Mouse (Mus musculus) lung, embryonic 15.5 days (tissue): Measurements from ENCODE around the gene Nudt2. TPM values are rescaled to one million over a fixed set of nuclear protein-coding genes. Genes with fewer than 3 reads are reported as not detected.

Experiments
- ATAC-seq: fragments of 200-750 bp; cut with Nextera tagmentation; 2 replicates; pipeline ENCODE4 v1.8.0; 2017; ENCODE audit warnings: moderate number of reproducible peaks, borderline replicate concordance; ENCODE audit not compliant: low FRiP score, low TSS enrichment; ENCODE audit errors: extremely low read depth
- H3K27ac ChIP-seq: fragments of 300-500 bp; sonication (generic); 2 replicates; pipeline ENCODE4 v1.5.1; 2015; ENCODE audit warnings: moderate library complexity, mild to moderate bottlenecking, inconsistent platforms
- H3K27me3 ChIP-seq: fragments of 300-500 bp; sonication (generic); 2 replicates; pipeline ENCODE4 v1.6.1; 2015; ENCODE audit warnings: inconsistent platforms
- H3K36me3 ChIP-seq: fragments of 300-500 bp; sonication (generic); 2 replicates; pipeline ENCODE4 v1.6.1; 2015; ENCODE audit warnings: inconsistent platforms
- H3K4me1 ChIP-seq: fragments of 300-500 bp; sonication (generic); 2 replicates; pipeline ENCODE4 v1.6.1; 2015; ENCODE audit warnings: inconsistent platforms
- H3K4me2 ChIP-seq: fragments of 300-500 bp; sonication (generic); 2 replicates; pipeline ENCODE4 v1.6.1; 2015; ENCODE audit warnings: inconsistent platforms, mild to moderate bottlenecking, moderate library complexity
- H3K4me3 ChIP-seq: fragments of 300-500 bp; sonication (generic); 2 replicates; pipeline ENCODE4 v1.5.1; 2015; ENCODE audit warnings: mild to moderate bottlenecking, inconsistent platforms
- H3K9ac ChIP-seq: fragments of 300-500 bp; sonication (generic); 2 replicates; pipeline ENCODE4 v1.6.1; 2015; ENCODE audit warnings: inconsistent platforms
- H3K9me3 ChIP-seq: fragments of 300-500 bp; sonication (generic); 2 replicates; pipeline ENCODE4 v1.6.1; 2016; ENCODE audit warnings: inconsistent platforms
- WGBS: fragments of 180-500 bp; shearing (Covaris S2); methylation state at CpG from one replicate; pipeline ENCODE4 v1.1.7; 2015; 5-methylcytosine and 5-hydroxymethylcytosine counted together
- polyA plus RNA-seq: library from polyadenylated mRNA; unstranded; fragments of >200 nt; fragmentation: Nextera tagmentation; extraction: Ambion mirVana; gene quantifications from 2 replicates; pipeline ENCODE4 v1.2.1, GENCODE M21; 2015

Gene Nudt2
- polyA plus RNA-seq, 1 experiment from 2014 or later = 49.0 TPM

DNA sequence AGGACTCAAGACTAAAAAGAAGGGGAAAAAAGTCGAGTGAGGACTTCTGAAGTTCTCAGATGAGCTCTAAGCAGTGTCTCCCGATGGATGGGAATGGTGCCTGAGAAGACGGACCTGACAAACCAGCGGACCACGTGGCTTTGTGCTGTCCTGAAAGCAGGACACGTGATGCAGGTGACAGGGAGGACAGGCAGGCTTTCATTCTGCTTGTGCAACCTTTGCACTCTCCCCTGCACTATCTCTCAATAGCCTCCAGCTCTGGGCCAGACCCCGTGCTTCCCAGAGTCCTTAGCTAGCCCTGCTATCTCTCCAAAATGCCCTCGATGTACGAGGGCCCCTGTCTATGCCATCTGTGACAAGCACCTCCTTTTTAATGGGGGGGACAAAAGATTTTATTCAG, 59.9 kb downstream of the Nudt2 start:
- WGBS = 71% methylated on average over 9 of the region's 9 CpGs
- no peak overlapping the region for H3K27ac ChIP-seq
- H3K27me3 ChIP-seq = no peaks in the 10 kb centered on the region; the same call in 1 of the 2 replicates
- H3K9me3 ChIP-seq = no peaks in the 10 kb centered on the region
- no peak for ATAC-seq
- H3K36me3 ChIP-seq = no peaks in the 10 kb centered on the region
- H3K4me2 ChIP-seq = no peak overlapping the region
- no peak overlapping the region for H3K4me3 ChIP-seq
- peaks cover 11% of the 10 kb centered on the region; the same call in 1 of the 2 replicates for H3K4me1 ChIP-seq
- H3K9ac ChIP-seq = no peak overlapping the region

GRCm38 (mm10) chr4:41526553-41526952, 61.6 kb downstream of the Nudt2 start:
- H3K27ac ChIP-seq = no peak overlapping the region
- H3K4me1 ChIP-seq = peaks cover 11% of the 10 kb centered on the region; the same call in 1 of the 2 replicates
- no peaks in the 10 kb centered on the region; the same call in 1 of the 2 replicates for H3K27me3 ChIP-seq
- H3K4me3 ChIP-seq = no peak overlapping the region
- no peak overlapping the region for H3K4me2 ChIP-seq
- no peaks in the 10 kb centered on the region for H3K9me3 ChIP-seq
- H3K9ac ChIP-seq = no peak overlapping the region
- ATAC-seq = no peak
- WGBS = 60% methylated on average over 7 of the region's 7 CpGs
- no peaks in the 10 kb centered on the region for H3K36me3 ChIP-seq

DNA sequence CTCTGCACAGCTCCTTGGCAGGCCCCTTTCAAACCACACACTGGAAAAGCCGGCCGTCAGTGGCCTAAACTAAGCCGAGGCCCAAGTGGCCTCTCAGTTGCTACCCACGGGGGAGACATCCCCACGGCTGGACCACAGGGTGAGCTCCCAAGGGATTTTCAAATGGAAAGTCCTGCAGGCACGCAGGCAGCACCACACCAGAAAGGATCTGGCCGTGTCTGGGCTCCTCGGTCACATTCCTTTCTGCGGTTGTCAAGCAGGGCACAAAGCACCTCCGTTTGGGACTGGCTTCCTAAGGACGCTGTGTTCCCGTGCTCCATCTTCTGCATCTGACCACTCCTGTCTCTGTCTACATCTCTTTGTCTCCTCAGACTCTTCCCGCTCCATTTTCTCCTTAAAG, 62.1 kb downstream of the Nudt2 start:
- no peaks in the 10 kb centered on the region for H3K36me3 ChIP-seq
- whole genome bisulfite sequencing = 49% methylated on average over 13 of the region's 13 CpGs
- H3K4me2 ChIP-seq = no peak overlapping the region
- no peaks in the 10 kb centered on the region for H3K9me3 ChIP-seq
- no peak for ATAC-seq
- H3K27ac ChIP-seq = no peak overlapping the region
- no peak overlapping the region for H3K4me3 ChIP-seq
- peaks cover 11% of the 10 kb centered on the region; the same call in 1 of the 2 replicates for H3K4me1 ChIP-seq
- H3K9ac ChIP-seq = no peak overlapping the region
- H3K27me3 ChIP-seq = no peaks in the 10 kb centered on the region; the same call in 1 of the 2 replicates

GRCm38 (mm10) chr4:41527996-41528395, 63.0 kb downstream of the Nudt2 start:
- Histone ChIP-seq H3K9ac (no peak overlapping the region), H3K4me1 (peaks cover 7% of the 10 kb centered on the region; the same call in 1 of the 2 replicates), H3K27me3 (no peaks in the 10 kb centered on the region; the same call in 1 of the 2 replicates), H3K9me3 (no peaks in the 10 kb centered on the region), H3K27ac (no peak overlapping the region), H3K36me3 (no peaks in the 10 kb centered on the region), H3K4me2 (no peak overlapping the region), H3K4me3 (no peak overlapping the region)
- 14% methylated on average over 8 of the region's 8 CpGs for WGBS
- no peak for ATAC-seq

Other genes starting within 250 kb of the Nudt2 start
- gene Ubap2, start 190.0 kb upstream of the Nudt2 start, polyA plus RNA-seq = 55.1 and 55.9 TPM in 2 replicates
- gene Dcaf12, start 150.3 kb upstream of the Nudt2 start, polyA plus RNA-seq = 67.5 and 67.6 TPM in 2 replicates
- gene Ubap1, start 116.2 kb upstream of the Nudt2 start, polyA plus RNA-seq = 47.7 and 53.9 TPM in 2 replicates
- 8.2 and 8.3 TPM in 2 replicates for gene Kif24, start 264 bp upstream of the Nudt2 start, polyA plus RNA-seq
- 3.5 and 4.2 TPM in 2 replicates for gene AI464131, start 37.9 kb downstream of the Nudt2 start, polyA plus RNA-seq
- gene 1110017D15Rik, start 52.2 kb downstream of the Nudt2 start, polyA plus RNA-seq = 6.4 and 7.3 TPM in 2 replicates
- gene Fam219a, start 104.4 kb downstream of the Nudt2 start, polyA plus RNA-seq = 2.0 and 2.2 TPM in 2 replicates
- gene Dnaic1, start 104.6 kb downstream of the Nudt2 start, polyA plus RNA-seq = 2.9 and 3.3 TPM in 2 replicates
- gene Enho, start 175.2 kb downstream of the Nudt2 start, polyA plus RNA-seq = 8.1 and 9.7 TPM in 2 replicates
- gene Cntfr, start 231.9 kb downstream of the Nudt2 start, polyA plus RNA-seq = 7.8 TPM in 2 replicates
- gene Il11ra1, start 234.8 kb downstream of the Nudt2 start, polyA plus RNA-seq = 131 and 136 TPM in 2 replicates
- 80.4 and 89.8 TPM in 2 replicates for gene Rpp25l, start 248.4 kb downstream of the Nudt2 start, polyA plus RNA-seq